ENCODE assay signal across 7 mouse cellular contexts in the genomic region with DNA sequence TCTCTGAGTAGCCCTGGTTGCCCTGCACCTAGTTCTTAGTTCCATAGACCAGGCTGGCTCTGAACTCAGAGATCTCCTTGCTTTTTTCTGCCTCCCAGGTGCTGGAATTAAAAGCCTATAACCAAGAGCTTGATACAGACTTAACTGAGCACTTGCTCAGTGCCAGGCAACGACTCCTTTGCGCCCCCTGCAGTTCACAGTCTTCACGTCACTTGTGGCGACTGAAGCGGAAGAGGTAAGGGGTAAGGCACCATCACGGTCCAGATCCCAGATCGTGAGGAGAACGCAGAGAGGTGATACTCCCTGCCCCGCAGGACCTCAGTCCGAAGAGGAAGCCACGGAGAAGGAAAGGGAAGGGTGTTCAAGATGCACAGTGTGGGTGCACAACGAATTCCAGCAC. TPM values are rescaled to one million over a fixed set of nuclear protein-coding genes. Genes with fewer than 3 reads are reported as not detected.
A peak's percentile ranks its signal among the peaks of the same experiment; 100 is the strongest.
DNase-seq lines count a peak whose midpoint lies in the region; ATAC-seq and TF ChIP-seq lines count a peak whose summit lies in the region.

No protein-coding gene starts in this region.

- ATAC-seq in liver, embryonic 14.5 days (ENCODE audit: insufficient read depth): no peak
- ATAC-seq in liver, embryonic 11.5 days (replicated peaks; ENCODE audit: low FRiP score): no peak
- ATAC-seq in forebrain, embryonic 14.5 days: no peak
- no peak for ATAC-seq in midbrain, embryonic 16.5 days
- ATAC-seq in megakaryocyte-erythroid progenitor cell, adult 5-6 weeks (replicated peaks; ENCODE audit: low FRiP score, low TSS enrichment, poor library complexity, severe bottlenecking): no peak

- no peak for TF ChIP-seq EP300 in liver, embryonic 14.5 days (IDR thresholded peaks at IDR 0.05; ENCODE audit: low read depth)

- H3K27me3 ChIP-seq in liver, embryonic 14.5 days (ENCODE audit: control insufficient read depth, insufficient read depth, low read length): no peaks in the 10 kb centered on the region
- H3K27me3 ChIP-seq in liver, embryonic 11.5 days (replicated peaks; ENCODE audit: control insufficient read depth, insufficient read depth, low read length): no peaks in the 10 kb centered on the region; the same call in 1 of the 2 replicates
- no peaks in the 10 kb centered on the region for H3K27me3 ChIP-seq in forebrain, embryonic 14.5 days (replicated peaks; ENCODE audit: control insufficient read depth, insufficient read depth, low read length)
- no peaks in the 10 kb centered on the region for H3K27me3 ChIP-seq in midbrain, embryonic 16.5 days (ENCODE audit: control insufficient read depth, insufficient read depth, low read depth, low read length)

- H3K36me3 ChIP-seq in liver, embryonic 14.5 days (replicated peaks; ENCODE audit: control insufficient read depth, insufficient read depth, low read depth): no peaks in the 10 kb centered on the region
- no peaks in the 10 kb centered on the region for H3K36me3 ChIP-seq in liver, embryonic 11.5 days (ENCODE audit: control insufficient read depth, insufficient read depth, low read length)
- H3K36me3 ChIP-seq in forebrain, embryonic 14.5 days (ENCODE audit: control insufficient read depth, insufficient read depth, low read length): no peaks in the 10 kb centered on the region
- no peaks in the 10 kb centered on the region for H3K36me3 ChIP-seq in midbrain, embryonic 16.5 days (ENCODE audit: control insufficient read depth, insufficient read depth, low read length)

- no peaks in the 10 kb centered on the region for H3K9me3 ChIP-seq in liver, embryonic 14.5 days (ENCODE audit: control insufficient read depth, low read length)
- peaks cover 3% of the 10 kb centered on the region; the same call in 1 of the 2 replicates for H3K9me3 ChIP-seq in liver, embryonic 11.5 days (ENCODE audit: control insufficient read depth, low read length)
- H3K9me3 ChIP-seq in forebrain, embryonic 14.5 days (replicated peaks; ENCODE audit: control insufficient read depth, low read length): no peaks in the 10 kb centered on the region
- H3K9me3 ChIP-seq in midbrain, embryonic 16.5 days (replicated peaks; ENCODE audit: control insufficient read depth, low read length, poor library complexity, severe bottlenecking): no peaks in the 10 kb centered on the region

- H3K27ac ChIP-seq in liver, embryonic 14.5 days: no peak overlapping the region
- H3K27ac ChIP-seq in liver, embryonic 11.5 days (ENCODE audit: low read depth, low read length): no peak overlapping the region
- peak overlapping the region; percentile 96 for H3K27ac ChIP-seq in forebrain, embryonic 14.5 days (ENCODE audit: low read depth, low read length)
- peak overlapping the region; percentile 78 for H3K27ac ChIP-seq in midbrain, embryonic 16.5 days (ENCODE audit: low read length)

- H3K4me1 ChIP-seq in liver, embryonic 14.5 days (replicated peaks; ENCODE audit: control insufficient read depth in 2 of 2, insufficient read depth in 2 of 2, low read length in 1 of 2): no peaks in the 10 kb centered on the region
- no peaks in the 10 kb centered on the region for H3K4me1 ChIP-seq in liver, embryonic 11.5 days (replicated peaks; ENCODE audit: control insufficient read depth, insufficient read depth, low read length)
- peaks cover 11% of the 10 kb centered on the region for H3K4me1 ChIP-seq in forebrain, embryonic 14.5 days (ENCODE audit: control insufficient read depth, insufficient read depth, low read length)
- H3K4me1 ChIP-seq in midbrain, embryonic 16.5 days (ENCODE audit: control insufficient read depth, insufficient read depth, low read length): peaks cover 7% of the 10 kb centered on the region; the same call in 1 of the 2 replicates

- H3K9ac ChIP-seq in liver, embryonic 14.5 days (replicated peaks): no peak overlapping the region
- no peak overlapping the region for H3K9ac ChIP-seq in liver, embryonic 11.5 days (ENCODE audit: low read depth, low read length)
- no peak overlapping the region for H3K9ac ChIP-seq in forebrain, embryonic 14.5 days (ENCODE audit: low read length)
- H3K9ac ChIP-seq in midbrain, embryonic 16.5 days (ENCODE audit: low read depth, low read length): no peak overlapping the region

- 69% methylated on average over 12 of the region's 12 CpGs for WGBS in liver, embryonic 14.5 days (ENCODE audit: insufficient replicate concordance)
- WGBS in liver, embryonic 11.5 days: 72% methylated on average over 12 of the region's 12 CpGs
- 81% methylated on average over 12 of the region's 12 CpGs for WGBS in forebrain, embryonic 14.5 days
- WGBS in midbrain, embryonic 16.5 days: 85% methylated on average over 12 of the region's 12 CpGs

- peak; percentile 59 for TF ChIP-seq CTCF in liver, embryonic 14.5 days (IDR thresholded peaks at IDR 0.05; ENCODE audit: low read depth)

- H3K4me2 ChIP-seq in liver, embryonic 14.5 days (ENCODE audit: low read depth): no peak overlapping the region
- no peak overlapping the region for H3K4me2 ChIP-seq in liver, embryonic 11.5 days
- H3K4me2 ChIP-seq in forebrain, embryonic 14.5 days (ENCODE audit: low read length): no peak overlapping the region
- no peak overlapping the region for H3K4me2 ChIP-seq in midbrain, embryonic 16.5 days (ENCODE audit: low read length)

- DNase-seq in liver, embryonic 14.5 days (ENCODE audit: low read depth in 3 of 3, low spot score in 3 of 3): no peak
- no peak for DNase-seq in liver, embryonic 11.5 days (ENCODE audit: low spot score)
- DNase-seq in NIH3T3 (ENCODE audit: low read depth): peak; percentile 26
- no peak for DNase-seq in forebrain, embryonic 14.5 days (ENCODE audit: low spot score)
- DNase-seq in heart, adult 18-20 months: no peak

- H3K4me3 ChIP-seq in liver, embryonic 14.5 days (ENCODE audit: insufficient read depth in 1 of 2, low read depth in 2 of 2, low read length in 2 of 2): no peak overlapping the region
- no peak overlapping the region for H3K4me3 ChIP-seq in liver, embryonic 11.5 days (ENCODE audit: low read depth, low read length)
- no peak overlapping the region for H3K4me3 ChIP-seq in forebrain, embryonic 14.5 days (ENCODE audit: low read depth, low read length)
- H3K4me3 ChIP-seq in midbrain, embryonic 16.5 days (ENCODE audit: low read depth, low read length): no peak overlapping the region

RNA-seq across cellular contexts. Expression of gene Fzd9, which starts 6.5 kb away (rescaled TPM):
- polyA plus RNA-seq in liver, embryonic 14.5 days (2012; rRNA removed): 0.19 and 0.24 TPM in 2 replicates
- 0.25 TPM in 1 of 2 replicates, not detected in the other for polyA plus RNA-seq in liver, embryonic 14.5 days (2014; fragmentation: Nextera tagmentation; extraction: Ambion mirVana)
- polyA plus RNA-seq in liver, embryonic 11.5 days (2014; fragmentation: Nextera tagmentation; extraction: Ambion mirVana): 0.47 and 0.58 TPM in 2 replicates
- 11.4 and 12.4 TPM in 2 replicates for polyA plus RNA-seq in forebrain, embryonic 14.5 days (2014; fragmentation: Nextera tagmentation; extraction: Ambion mirVana)
- 13.5 and 13.7 TPM in 2 replicates for polyA plus RNA-seq in midbrain, embryonic 16.5 days (2015; fragmentation: Nextera tagmentation; extraction: Ambion mirVana)
- total RNA-seq in heart, adult 18-20 months (2021): 1 to 10 TPM; 1.6 to 2.2 TPM
- total RNA-seq in megakaryocyte-erythroid progenitor cell, adult 5-6 weeks (2014; fragmentation: Nextera tagmentation): 0.30 and 0.37 TPM in 2 replicates
- 0.38 TPM in 1 of 2 replicates, not detected in the other for total RNA-seq in megakaryocyte-erythroid progenitor cell, adult 5-6 weeks (2017)

Comparison
In these comparisons a context has a peak if more than half of its experiments do, and no peak if none do; other contexts are left out.
1. H3K27ac ChIP-seq: peak in forebrain, embryonic 14.5 days (single experiment) and midbrain, embryonic 16.5 days (single experiment); none in liver, embryonic 14.5 days (single experiment) and liver, embryonic 11.5 days (single experiment).